Mouse (Mus musculus) G1E (cell line): ENCODE measurements around the gene Nprl2. TPM values are rescaled to one million over a fixed set of nuclear protein-coding genes. Genes with fewer than 3 reads are reported as not detected.
A peak's percentile ranks its signal among the peaks of the same experiment; 100 is the strongest.

ENCODE experiments used
- ATAC-seq: 2 replicates; pipeline ENCODE4 v1.8.0; 2016; ENCODE audit warnings: mild to moderate bottlenecking; ENCODE audit not compliant: insufficient number of reproducible peaks, poor library complexity, low FRiP score, severe bottlenecking; ENCODE audit errors: extremely low read depth
- DNase-seq: peaks from one replicate; pipeline ENCODE4 v3.0.0; 2012; ENCODE audit warnings: low spot score
- H3K27me3 ChIP-seq: 2 replicates; pipeline ENCODE4 v1.6.1; 2012; ENCODE audit warnings: mild to moderate bottlenecking, low read length, inconsistent platforms; ENCODE audit not compliant: insufficient read depth
- H3K36me3 ChIP-seq: replicated peaks from 2 replicates; pipeline ENCODE3; 2012; ENCODE audit warnings: mild to moderate bottlenecking, inconsistent platforms
- H3K4me1 ChIP-seq: 2 replicates; pipeline ENCODE4 v1.6.1; 2012; ENCODE audit warnings: low read depth, low read length, inconsistent platforms, mixed read lengths; ENCODE audit not compliant: insufficient read depth
- H3K4me3 ChIP-seq: 2 replicates; pipeline ENCODE4 v1.5.1; 2012; ENCODE audit warnings: low read depth, mild to moderate bottlenecking, inconsistent platforms, low read length, moderate library complexity, mixed read lengths
- H3K9me3 ChIP-seq: replicated peaks from 2 replicates; pipeline ENCODE4 v1.6.1; 2012; ENCODE audit warnings: inconsistent platforms
- CTCF ChIP-seq: IDR thresholded peaks from 2 replicates; pipeline ENCODE4 v1.5.1; 2012; ENCODE audit warnings: low read depth, low read length, inconsistent platforms, mixed read lengths
- GATA1 ChIP-seq: IDR thresholded peaks from 2 replicates; pipeline ENCODE4 v1.6.1; 2012; ENCODE audit warnings: borderline replicate concordance, low read length, inconsistent platforms, mixed read lengths
- GATA2 ChIP-seq: IDR thresholded peaks from 2 replicates; pipeline ENCODE4 v1.6.1; 2012; ENCODE audit warnings: low read depth, low read length, inconsistent platforms, borderline replicate concordance
- POLR2AphosphoS5 ChIP-seq: IDR thresholded peaks from 2 replicates; pipeline ENCODE4 v1.6.1; 2012; ENCODE audit warnings: low read depth, low read length, inconsistent platforms; ENCODE audit not compliant: insufficient replicate concordance
- TAL1 ChIP-seq: conservative IDR thresholded peaks from 2 replicates; pipeline ENCODE4 v1.6.1; 2012; ENCODE audit warnings: low read depth, low read length, inconsistent platforms, mixed read lengths
- polyA plus RNA-seq: library from polyadenylated mRNA; stranded (reverse); fragments of >175 nt; gene quantifications from 2 replicates; pipeline ENCODE4 v1.2.3, GENCODE M21; 2012
- total RNA-seq, 2 experiments: library from RNA; stranded (forward) in 1 of 2; stranded (reverse) in 1 of 2; fragments of 200-1000 nt in 1 of 2; fragments of >200 nt in 1 of 2; fragmentation: Nextera tagmentation in 1 of 2; gene quantifications; 2 replicates each; pipeline ENCODE4 v1.2.3; 2014 to 2017

The Nprl2 gene
- total and polyA plus RNA-seq, 3 experiments, result 1.7 to 22.6 (median 18.4) TPM

- Histone ChIP-seq H3K9me3 (no peaks in the 10 kb centered on the region), H3K4me3 (peak overlapping the region; percentile 79), H3K4me1 (peaks cover 79% of the 10 kb centered on the region), H3K27me3 (no peaks in the 10 kb centered on the region), H3K36me3 (peaks cover 74% of the 10 kb centered on the region)
- ATAC-seq (no peak), DNase-seq (no peak)
- no peak for TF ChIP-seq POLR2AphosphoS5
- no peak for TF ChIP-seq TAL1
- no peak for TF ChIP-seq CTCF
- no peak for TF ChIP-seq GATA2
- TF ChIP-seq GATA1, result no peak
Observed at GRCm38 (mm10) chr9:107542352-107542686, 293 bp downstream of the Nprl2 start.

GRCm38 (mm10) chr9:107542721-107543120, 695 bp downstream of the Nprl2 start:
- DNase-seq, result no peak
- Histone ChIP-seq H3K9me3 (no peaks in the 10 kb centered on the region), H3K27me3 (no peaks in the 10 kb centered on the region), H3K4me3 (peak overlapping the region; percentile 79), H3K4me1 (peaks cover 79% of the 10 kb centered on the region), H3K36me3 (peaks cover 70% of the 10 kb centered on the region)
- no peak for ATAC-seq
- TF ChIP-seq CTCF (no peak), POLR2AphosphoS5 (no peak), TAL1 (no peak), GATA1 (no peak), GATA2 (no peak)

DNA sequence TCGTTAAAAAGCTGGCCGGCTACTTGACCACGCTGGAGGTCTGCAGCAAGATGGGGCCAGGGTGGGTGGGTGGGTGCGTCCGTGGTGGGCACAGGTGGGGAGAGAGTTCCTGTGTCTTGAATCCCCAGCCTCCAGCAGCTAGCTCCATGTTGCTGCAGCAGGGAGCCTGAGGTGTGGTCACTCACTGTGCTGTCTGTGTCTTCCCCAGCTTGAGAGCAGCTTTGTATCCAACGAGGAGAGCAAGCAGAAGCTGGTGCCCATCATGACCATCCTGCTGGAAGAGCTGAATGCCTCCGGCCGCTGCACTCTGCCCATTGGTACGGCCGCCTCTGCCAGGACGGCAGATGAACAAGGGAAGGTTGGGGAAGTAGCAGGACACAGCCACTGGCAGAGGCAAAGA, 1.3 kb downstream of the Nprl2 start:
- no peak for ATAC-seq
- Histone ChIP-seq H3K4me3 (no peak overlapping the region; the same call in 1 of the 2 replicates), H3K36me3 (peaks cover 64% of the 10 kb centered on the region), H3K4me1 (peaks cover 79% of the 10 kb centered on the region), H3K9me3 (no peaks in the 10 kb centered on the region), H3K27me3 (no peaks in the 10 kb centered on the region)
- TF ChIP-seq GATA1 (no peak), CTCF (no peak), TAL1 (no peak), GATA2 (no peak), POLR2AphosphoS5 (no peak)
- DNase-seq, result no peak

DNA sequence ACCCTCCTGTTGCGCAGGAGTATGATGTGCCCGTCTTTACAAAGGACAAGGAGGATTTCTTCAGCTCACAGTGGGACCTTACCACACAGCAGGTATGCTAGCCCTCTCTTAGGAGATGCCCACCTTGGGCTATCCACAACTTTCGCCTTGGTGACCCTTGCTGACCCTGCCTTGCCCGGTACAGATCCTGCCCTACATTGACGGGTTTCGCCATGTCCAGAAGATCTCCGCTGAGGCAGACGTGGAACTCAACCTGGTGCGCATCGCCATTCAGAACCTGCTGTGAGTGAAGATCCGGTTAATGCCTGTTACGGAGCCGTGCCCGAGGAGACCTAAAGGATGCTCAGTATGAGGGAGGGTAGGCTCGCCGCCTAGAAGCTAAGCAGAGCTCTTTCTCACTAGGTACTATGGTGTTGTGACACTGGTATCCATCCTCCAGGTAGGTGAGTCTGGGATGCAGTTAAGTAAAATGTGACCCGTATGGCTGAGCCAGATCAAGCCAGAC, 2.2 kb downstream of the Nprl2 start:
- ATAC-seq (no peak), DNase-seq (no peak)
- Histone ChIP-seq H3K27me3 (no peaks in the 10 kb centered on the region), H3K4me1 (peaks cover 77% of the 10 kb centered on the region), H3K9me3 (no peaks in the 10 kb centered on the region), H3K4me3 (no peak overlapping the region), H3K36me3 (peaks cover 54% of the 10 kb centered on the region)
- no peak for TF ChIP-seq GATA1
- no peak for TF ChIP-seq GATA2
- TF ChIP-seq POLR2AphosphoS5, result no peak
- no peak for TF ChIP-seq CTCF
- no peak for TF ChIP-seq TAL1

DNA sequence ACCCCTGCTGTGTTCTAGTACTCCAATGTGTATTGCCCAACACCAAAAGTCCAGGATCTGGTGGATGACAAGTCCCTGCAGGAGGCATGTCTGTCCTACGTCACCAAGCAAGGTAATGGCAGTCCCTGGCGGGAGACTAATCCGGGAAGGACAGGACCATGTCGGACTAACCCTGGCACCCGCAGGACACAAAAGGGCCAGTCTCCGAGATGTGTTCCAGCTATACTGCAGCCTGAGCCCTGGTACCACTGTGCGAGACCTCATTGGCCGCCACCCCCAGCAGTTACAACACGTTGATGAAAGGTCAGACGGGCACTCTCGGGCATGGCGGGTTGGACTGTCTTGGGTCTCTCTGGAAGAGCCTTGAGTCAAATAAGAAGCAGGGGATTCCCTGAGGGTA, 2.7 kb downstream of the Nprl2 start:
- no peak for ATAC-seq
- H3K36me3 ChIP-seq, result peaks cover 50% of the 10 kb centered on the region
- TF ChIP-seq POLR2AphosphoS5 (no peak), GATA1 (no peak), CTCF (no peak), GATA2 (no peak), TAL1 (no peak)
- DNase-seq, result no peak
- peaks cover 77% of the 10 kb centered on the region for H3K4me1 ChIP-seq
- no peaks in the 10 kb centered on the region for H3K9me3 ChIP-seq
- H3K4me3 ChIP-seq, result no peak overlapping the region
- no peaks in the 10 kb centered on the region for H3K27me3 ChIP-seq

DNA sequence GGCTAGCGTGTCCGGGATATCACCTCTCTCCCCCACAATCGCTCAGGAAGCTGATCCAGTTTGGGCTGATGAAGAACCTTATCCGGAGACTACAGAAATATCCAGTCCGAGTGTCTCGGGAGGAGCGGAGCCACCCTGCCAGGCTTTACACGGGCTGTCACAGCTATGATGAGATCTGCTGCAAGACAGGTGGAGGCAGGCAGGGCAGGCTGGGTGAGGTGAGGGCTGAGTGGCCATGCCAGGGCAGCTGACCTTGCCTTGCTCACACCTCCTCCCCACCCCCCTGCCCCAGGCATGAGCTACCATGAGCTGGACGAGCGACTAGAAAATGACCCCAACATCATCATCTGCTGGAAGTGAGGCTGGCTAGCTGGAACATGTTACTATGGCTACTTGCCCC, 3.2 kb downstream of the Nprl2 start:
- H3K4me1 ChIP-seq, result peaks cover 74% of the 10 kb centered on the region
- no peaks in the 10 kb centered on the region for H3K27me3 ChIP-seq
- no peak overlapping the region for H3K4me3 ChIP-seq
- H3K36me3 ChIP-seq, result peaks cover 45% of the 10 kb centered on the region
- ATAC-seq, result no peak
- H3K9me3 ChIP-seq, result no peaks in the 10 kb centered on the region
- TF ChIP-seq TAL1 (no peak), POLR2AphosphoS5 (no peak), GATA1 (no peak), GATA2 (no peak), CTCF (no peak)
- DNase-seq, result no peak

- Histone ChIP-seq H3K9me3 (no peaks in the 10 kb centered on the region), H3K4me1 (peaks cover 74% of the 10 kb centered on the region), H3K27me3 (no peaks in the 10 kb centered on the region; the same call in 1 of the 2 replicates), H3K36me3 (peaks cover 43% of the 10 kb centered on the region), H3K4me3 (no peak overlapping the region)
- peak; percentile 79 for TF ChIP-seq CTCF
- no peak for TF ChIP-seq GATA2
- TF ChIP-seq GATA1, result no peak
- no peak for TF ChIP-seq TAL1
- no peak for TF ChIP-seq POLR2AphosphoS5
- DNase-seq (peak; percentile 68), ATAC-seq (no peak)
Observed at GRCm38 (mm10) chr9:107545602-107546001, 3.6 kb downstream of the Nprl2 start.
